Mouse (Mus musculus) brain, adult 2 months (tissue): Measurements from ENCODE around the gene Ms4a12.
"Not testable (repeated sequence)": the region's sequence is repeated elsewhere in the genome, so short reads cannot be mapped to it uniquely, and the experiment has no call there.

ENCODE experiments used
- DNase-seq: peaks from one replicate; pipeline ENCODE4 v3.0.0; 2011; ENCODE audit warnings: low read depth, low spot score

The Ms4a12 gene

DNA sequence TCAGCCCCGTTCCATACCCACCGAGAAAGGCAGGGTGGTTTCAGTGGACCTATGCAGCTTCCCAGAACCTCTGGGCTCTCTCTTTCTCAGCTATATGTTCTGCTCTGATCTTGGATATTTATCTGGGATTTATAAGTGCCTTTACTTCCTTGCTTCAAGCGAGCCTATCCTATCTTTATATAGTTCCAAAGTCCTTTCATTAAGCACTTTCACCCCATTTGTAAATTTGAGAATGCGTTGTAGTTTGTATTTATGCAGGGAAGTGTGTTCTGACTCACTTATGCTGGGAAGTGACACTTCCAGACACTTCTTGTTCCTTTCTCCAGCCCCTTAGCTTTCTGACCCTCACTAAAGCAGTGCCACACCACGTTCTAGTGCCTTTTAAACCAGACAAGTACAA lies at the start of gene Ms4a12:
Ms4a12 (minus strand) TSS at position 101 of the 400 bp plus-strand sequence.
- no peak for DNase-seq

DNA sequence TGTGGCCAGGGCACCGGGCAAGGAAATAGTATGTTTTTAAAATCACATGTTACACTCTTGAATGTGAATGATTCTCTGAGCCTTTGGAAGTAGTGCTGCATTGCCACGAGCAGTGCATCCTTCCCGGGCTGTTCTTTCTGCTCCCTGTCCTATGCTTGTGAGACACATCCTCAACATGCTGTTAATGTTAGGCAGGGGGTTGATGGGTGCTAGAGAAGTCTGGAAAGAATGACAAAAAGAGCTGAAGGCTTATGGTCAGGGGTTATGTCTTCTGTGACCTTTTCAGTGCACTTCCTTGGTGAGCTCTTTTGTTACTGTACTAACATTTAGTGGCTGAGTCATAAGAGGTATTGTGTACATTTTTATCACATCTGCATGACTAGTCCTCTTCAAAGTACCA lies 48.0 kb upstream of the Ms4a12 start:
- no peak for DNase-seq

DNA sequence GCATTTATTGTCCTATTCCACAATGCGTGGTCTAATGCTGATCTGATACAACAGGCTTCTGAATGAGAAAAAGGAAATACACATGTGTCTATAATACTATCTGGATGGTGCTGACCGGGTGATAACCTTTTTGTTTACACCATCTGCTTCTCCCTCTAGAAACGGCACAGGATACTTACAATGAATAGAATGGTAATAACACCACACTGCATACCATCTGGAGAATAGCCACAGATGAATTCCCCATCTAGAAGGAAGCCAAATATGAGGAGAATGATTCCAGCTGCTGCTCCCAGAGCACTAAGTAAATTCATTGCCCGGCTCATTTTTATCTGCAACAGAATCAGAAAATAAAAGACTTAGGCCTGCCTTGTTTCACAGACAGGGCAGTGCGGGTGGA lies 44.2 kb upstream of the Ms4a12 start:
- no peak for DNase-seq

DNA sequence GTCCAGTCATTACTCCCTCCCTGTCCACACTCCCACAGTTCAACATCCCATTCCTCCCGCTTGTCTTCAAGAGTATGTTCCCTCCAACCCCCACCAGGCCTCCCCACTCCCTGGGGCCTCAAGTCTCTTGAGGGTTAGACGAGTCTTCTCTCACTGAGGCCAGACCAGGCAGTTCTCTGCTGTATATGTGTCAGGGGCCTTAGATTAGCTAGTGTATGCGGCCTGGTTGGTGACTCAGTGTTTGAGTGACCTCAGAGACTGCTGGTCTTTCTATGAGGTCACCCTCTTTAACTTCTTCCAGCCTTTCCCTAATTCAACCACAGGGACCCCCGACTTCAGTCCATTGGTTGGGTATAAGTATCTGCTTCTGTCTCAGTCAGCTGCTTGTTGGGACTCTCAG lies 34.7 kb upstream of the Ms4a12 start:
- no peak for DNase-seq

DNA sequence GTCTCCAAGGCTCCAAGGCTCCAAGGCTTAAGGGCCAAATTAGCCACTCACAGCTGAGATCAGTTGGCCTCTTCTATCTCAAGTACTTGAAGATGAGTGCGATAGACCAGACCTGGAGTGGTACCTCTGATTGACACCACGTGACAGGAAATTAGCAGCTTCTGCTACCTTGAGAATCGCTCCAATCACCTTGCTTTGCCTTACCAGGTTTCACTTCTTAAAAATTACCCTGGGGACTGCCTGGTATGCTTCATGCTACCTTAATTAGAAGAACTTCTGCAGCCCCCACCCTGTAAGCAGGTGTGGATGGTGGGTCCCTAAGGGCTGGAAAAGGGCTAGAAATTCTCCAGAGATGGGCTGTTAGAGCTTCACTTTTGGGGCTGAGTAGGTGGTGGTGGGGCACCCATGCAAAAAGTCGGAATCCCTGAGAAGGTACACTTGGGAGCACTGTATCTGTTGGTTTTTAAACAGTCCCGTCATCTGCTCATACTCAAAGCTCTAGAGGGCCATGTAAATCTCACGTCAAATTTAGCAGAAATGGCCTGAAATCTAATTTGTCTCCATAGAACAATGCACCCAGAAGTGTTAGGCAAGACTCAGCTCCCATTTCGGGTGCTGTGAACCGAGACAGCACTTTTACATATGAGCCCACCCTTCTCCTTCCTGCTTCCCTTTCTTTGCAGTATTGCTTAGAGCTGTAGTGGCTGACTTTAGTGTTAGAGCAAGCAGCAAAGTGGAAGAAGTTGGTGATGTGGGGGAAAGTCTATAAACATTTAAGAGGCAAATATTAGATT lies 34.0 kb upstream of the Ms4a12 start, which contains the start of gene Ms4a1:
Ms4a1 (minus strand) TSS at position 190 of the 794 bp plus-strand sequence.
- DNase-seq: no peak

DNA sequence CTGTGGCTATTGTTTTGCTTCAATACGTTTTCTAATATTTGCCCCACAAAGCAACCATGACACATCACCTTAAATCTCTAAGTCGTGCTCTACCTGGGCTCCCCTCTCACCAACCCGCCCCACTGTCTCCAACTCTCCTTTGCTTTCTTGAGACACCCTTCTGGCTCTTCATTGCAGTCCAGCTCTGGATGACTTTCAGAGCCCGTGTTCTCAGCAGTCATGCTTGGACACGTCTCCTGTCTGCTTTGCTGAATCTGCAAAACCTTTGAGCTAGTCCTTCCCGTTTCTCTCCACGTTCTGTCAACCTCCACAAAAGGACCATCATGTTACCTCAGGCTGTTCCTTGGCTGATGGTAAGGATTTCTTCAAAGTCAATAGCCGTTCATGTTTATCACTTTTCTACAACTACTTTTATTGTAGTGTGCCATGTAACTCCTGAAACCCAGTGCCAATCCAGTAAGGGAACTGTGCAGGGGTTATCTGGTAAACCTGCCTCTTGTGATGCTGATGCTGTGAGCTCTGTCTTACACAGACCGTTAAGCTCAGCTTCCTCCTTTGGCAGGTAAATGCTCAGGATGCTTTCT lies 32.4 kb upstream of the Ms4a12 start:
- no peak for DNase-seq

DNA sequence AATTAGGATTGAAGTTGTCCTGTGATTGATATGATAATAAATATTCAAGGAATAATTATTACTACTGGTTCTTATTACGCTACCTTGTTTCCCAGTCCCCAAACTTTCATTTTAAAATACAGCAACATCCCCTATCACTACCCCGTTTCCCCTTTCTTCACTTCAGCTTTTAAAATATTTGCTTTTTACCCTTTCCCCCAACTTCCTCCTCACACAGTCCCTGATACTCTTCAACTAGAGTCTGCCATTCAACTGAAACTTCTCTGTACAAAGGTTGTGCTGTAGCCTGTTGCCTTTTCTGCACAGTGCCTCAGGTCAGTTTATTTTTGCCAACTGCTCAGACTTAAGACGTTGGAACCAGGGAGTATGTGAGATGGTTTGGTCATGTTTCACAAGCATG lies 31.3 kb upstream of the Ms4a12 start:
- DNase-seq: no peak

GRCm38 (mm10) chr19:11262932-11263331 lies 30.7 kb upstream of the Ms4a12 start:
- not testable (repeated sequence) for DNase-seq

DNA sequence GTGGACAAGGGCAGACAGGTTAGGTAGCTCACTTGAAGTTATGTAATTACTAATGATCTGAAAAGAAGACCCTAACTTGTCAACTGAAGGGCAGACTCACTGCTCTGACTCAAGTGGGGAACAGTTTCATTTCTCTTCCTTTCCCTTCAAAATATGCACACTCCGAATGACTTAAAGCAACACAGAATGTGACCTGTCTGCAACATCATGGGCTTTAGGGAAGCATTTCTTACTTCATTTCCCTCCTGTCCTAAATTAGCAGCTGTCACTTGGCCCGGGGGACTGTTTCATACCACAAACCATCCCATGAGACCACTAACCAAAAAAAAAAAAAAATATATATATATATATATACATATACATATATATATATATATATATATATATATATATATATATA lies 29.3 kb upstream of the Ms4a12 start:
- DNase-seq: no peak

DNA sequence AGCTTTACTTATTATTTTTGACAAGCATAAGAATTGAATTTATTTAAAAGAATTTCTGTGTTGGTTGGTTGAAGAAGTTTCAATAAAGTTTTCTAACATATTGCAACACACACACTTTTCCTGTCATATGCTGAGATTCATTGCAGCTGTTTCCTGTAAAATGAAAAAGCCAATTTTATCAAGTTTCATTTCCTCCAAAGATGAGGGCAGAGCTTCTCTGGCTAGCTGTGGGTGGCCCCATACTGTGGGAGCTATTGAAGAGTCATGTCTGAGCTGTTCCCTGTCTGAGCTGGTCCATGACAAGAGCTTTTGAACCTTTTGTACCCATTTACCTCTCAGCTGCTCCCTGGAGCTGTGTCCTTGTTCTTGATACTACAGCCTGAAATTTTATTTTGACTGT lies 12.0 kb upstream of the Ms4a12 start:
- DNase-seq: peak; percentile 7

GRCm38 (mm10) chr19:11242560-11242959 lies 10.3 kb upstream of the Ms4a12 start:
- DNase-seq: no peak

GRCm38 (mm10) chr19:11235820-11236219 lies 3.6 kb upstream of the Ms4a12 start:
- DNase-seq: no peak

DNA sequence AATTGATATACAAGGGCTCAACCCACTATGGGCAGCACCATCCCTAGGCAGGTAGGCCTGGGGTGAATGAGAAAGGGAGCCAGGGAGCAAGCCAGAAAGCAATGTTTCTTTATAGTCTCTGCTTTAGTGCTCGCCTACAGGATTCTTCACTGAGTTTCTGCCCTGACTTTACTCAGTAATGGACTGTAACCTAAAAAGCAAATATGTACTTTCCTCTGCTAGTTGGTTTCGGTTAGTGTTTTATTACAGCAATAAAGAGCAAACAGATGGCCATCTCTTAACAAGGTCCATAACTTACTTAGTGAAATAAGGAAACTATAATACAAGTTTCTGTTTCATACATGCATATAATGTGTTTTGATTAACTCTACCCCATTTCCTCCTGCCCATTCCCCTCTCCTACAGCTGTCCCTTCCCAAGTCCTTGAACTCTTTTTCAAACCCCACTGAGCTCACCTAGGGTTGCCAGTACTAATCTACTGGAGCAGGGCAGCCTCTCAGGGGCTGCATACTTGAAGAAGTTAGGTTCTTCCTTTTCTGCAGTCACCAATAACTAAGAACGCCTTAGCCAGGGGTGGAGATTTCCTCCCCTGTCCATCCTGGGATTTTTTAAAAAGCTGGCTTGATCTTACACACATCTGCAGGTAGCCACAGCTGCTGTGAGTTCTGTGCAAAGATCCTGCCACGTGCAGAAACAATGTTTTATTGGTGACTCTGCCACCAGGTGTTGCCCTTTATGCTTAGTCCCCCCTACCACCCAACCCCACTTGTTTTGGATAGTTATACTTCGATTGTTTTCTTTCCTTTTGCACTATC lies 2.9 kb upstream of the Ms4a12 start:
- no peak for DNase-seq

- DNase-seq: no peak
Observed at GRCm38 (mm10) chr19:11234244-11234643, 2.0 kb upstream of the Ms4a12 start.

DNA sequence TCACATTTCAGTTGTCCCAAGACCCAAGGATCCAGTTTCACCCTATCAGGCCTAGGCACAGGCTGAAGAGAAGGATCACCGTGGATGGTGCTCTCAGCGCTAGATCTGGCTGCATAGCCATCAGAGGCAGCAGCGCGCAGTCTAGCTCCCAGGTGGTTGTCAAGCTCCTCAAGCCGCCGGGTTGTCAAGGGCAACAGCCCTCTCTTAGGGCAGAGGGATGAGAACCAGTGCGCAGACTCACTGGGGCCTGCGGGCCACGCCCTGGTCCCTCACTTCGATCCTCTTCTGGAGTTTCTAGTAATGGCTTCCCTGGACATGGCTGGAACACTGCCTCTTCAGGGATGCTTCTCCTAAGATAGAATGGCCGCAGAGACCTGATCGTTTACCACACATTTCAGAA lies 35.7 kb downstream of the Ms4a12 start, which contains the start of gene Ms4a13:
Ms4a13 (minus strand) TSS at position 192 of the 400 bp plus-strand sequence.
- no peak for DNase-seq

GRCm38 (mm10) chr19:11192552-11192951 lies 39.7 kb downstream of the Ms4a12 start:
- no peak for DNase-seq

DNA sequence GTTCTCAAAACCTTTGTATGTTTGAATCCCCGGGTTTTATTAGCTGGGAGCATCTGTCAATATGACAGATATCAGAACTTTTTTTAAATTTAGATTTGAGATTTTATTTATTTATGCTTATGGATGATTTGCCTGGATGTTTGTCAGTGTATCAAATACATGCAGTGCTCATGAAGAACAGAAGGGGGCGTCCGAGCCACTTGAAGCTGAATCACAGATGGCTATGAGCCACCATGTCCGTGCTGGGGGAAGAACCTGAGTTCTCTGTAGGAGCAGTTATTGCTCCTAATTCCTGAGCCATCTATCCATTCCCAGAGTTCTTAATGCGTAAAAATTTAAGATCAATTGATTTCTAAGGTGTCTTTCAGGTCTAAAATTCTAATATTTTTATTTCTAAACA lies 48.1 kb downstream of the Ms4a12 start:
- DNase-seq: peak; percentile 24

- DNase-seq: no peak
Observed at GRCm38 (mm10) chr19:11177464-11177863, 54.8 kb downstream of the Ms4a12 start.

GRCm38 (mm10) chr19:11165172-11165571 lies 67.1 kb downstream of the Ms4a12 start, which contains the start of gene 1700025F22Rik:
Gene 1700025F22Rik, minus strand, starts transcription at chr19:11165320.
- DNase-seq: no peak
